Mouse (Mus musculus) Muller cell, postnatal 12 days (primary cell): ENCODE results near the gene a.

Source experiments
- DNase-seq: peaks from one replicate; pipeline ENCODE4 v3.0.0-alpha.2; 2015; ENCODE audit errors: inconsistent ontology term

The a gene

DNA sequence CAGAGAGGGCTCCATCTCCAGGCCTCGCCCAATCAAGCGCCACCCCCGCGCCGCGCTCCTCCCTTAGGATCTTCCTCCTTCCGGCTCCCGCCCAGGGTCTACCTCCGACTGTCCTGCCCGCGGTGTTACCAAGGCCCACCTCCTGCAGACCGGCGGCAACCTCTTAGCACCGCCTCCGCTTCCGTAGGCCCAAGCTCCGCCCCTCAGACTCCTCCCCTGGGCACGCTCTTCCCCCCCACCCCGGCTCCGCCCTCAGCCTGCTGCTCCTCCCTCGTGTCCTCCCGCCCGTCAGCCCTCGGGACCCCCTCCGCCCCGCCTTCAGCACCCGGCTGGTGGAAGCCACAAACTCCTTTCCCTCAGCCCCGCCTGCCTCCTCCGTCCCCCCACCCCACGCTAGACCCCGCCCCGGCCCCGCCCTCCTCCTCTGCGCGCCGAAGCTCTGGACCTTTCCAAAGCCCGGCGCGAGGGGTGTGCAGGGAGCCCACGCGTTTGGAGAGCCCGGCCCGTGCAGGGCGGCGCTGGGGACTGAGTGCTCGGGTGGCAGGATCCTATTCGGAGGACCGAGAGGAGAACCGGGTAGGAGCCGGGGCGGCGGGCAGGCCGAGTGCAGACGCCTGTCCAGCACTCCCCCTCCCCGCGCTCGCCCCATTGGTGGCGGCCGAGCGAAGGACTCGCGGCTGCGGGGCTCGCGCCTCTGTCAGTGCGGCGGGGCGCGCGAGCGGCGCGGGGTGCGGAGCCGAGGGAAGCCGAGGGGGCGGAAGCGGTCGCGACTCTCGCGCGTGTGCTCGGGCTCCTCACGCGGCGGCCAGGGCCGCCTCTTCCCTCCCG lies at the start of gene a, which contains the start of gene Raly:
Gene a, plus strand, starts transcription at position 747 of the 828 bp plus-strand sequence.
Gene Raly, plus strand, starts transcription at position 441 of the 828 bp plus-strand sequence.
- peak; percentile 100 for DNase-seq

GRCm38 (mm10) chr2:154742911-154743819 lies 48.0 kb upstream of the a start:
- DNase-seq = no peak

DNA sequence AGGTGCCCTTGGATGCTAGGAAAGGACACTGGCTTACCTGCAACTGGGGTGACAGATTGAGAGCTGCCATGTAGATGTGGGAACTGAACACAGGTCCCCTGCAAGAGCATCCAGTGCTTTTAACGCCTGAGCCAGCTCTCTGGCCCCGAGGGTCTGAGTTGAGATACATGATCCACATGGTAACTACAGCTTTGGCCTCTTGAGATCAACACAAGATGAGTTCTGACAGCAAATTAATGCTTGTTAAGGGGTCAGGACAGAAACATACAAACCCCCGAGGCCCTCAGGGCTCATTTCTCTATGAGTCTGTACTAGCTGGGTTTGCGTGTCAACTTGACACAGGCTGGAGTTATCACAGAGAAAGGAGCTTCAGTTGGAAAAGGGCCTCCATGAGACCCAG lies 47.3 kb upstream of the a start:
- no peak for DNase-seq

DNA sequence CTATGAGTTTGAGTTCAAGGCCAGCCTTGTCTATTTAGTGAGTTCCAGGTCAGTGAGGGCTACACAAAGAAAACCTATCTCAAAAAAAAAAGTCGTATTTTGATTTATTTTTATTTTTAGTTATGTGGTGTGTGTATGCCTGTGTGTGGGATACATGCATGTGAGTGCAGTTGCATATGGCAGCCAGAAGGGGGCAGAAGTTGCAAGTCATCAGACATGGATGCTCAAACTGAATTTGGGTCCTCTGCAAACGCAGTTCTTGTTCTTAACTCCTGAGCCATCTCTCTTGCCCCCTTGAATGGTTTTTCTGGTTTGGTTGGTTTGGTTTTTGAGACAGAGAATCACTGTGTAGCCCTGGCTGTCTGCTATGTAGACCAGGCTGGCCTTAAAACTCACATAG lies 42.8 kb upstream of the a start:
- no peak for DNase-seq

DNA sequence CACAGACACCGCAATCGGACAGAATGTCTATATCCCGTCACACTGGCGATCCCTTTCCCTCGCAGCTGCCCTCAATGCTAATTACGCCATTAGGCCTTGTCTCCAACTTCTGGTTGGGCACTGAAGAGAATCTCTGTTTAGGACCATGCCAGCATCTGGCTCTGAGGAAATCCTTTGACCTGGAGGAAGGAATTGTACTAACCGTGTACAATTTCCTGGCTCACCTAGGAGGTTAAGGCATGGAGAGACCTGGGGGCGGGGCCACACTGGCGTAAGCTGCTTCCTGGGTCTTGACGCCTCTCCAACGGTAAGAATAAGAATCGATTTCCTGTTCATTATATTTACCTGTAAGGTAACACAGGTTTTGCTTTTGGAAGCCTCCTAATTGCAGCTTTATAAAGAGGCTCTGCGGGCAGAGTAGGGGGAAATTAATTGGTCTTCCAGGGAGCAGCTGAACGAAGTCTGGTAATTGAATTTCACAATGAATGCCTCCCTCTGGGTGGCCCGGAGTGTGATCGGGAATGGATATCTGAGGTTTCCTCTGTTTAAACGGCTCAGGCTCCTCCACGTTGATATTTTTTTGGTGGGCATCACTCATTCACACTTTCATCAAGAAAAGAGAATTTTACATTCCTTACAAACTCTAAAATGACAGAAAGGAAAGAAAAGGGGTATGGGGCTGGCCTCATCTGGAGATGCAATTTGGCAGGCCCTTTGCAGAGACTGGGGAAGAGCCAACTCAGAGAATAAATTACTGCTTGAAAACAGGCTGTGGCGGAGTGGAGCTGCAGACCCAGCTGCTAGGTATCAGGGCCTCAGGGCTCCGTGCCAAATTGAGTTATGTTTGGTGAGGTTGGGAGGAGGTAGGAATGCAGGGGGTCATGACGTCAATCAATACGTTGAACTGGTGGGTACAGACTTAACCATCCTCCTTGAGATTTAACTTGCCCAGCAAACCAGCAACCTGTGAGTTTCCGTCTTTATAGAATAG lies 41.9 kb upstream of the a start:
- peak; percentile 47 for DNase-seq

DNA sequence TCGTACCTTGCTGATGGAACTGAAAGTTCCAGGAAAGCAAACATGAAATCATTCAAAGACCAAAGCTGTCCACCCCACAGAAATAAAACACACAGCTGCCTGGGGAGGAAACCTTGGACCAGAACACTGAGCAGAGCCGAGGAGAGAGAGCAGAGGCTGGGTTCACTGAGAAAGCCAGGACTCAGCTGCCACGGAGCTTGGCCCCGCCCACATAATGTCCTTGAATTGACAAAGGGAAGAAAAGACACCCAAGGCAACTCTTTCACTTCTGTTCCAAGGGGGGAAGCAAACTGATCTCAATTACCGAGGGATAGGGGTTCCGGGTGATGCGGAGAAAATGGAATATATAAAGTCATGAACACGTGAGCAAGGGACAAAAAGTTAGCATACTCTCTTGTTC lies 39.3 kb upstream of the a start:
- no peak for DNase-seq

DNA sequence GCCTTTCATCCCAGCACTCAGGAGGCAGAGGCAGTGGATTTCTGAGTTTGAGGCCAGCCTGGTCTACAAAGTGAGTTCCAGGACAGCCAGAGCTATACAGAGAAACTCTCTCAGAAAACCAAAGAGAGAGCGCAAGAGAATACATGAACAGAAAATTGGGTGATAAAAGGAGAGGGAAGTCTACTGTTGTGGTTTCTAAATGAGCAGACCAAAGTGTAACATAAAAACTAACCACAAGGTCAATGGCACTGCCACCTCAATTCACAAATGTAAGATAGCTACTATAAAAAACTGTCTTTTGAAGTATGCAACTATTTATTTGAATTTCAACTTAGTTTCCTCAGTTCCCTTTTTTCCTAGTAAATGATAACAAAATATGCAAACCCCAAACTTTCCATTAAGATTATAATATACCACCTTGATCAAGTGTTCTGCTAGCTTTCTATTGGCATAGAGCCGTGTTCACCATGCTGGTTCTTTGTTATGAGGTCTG lies 37.1 kb upstream of the a start:
- DNase-seq = no peak

GRCm38 (mm10) chr2:154755791-154756190 lies 35.4 kb upstream of the a start:
- DNase-seq = no peak

- no peak for DNase-seq
Measured at GRCm38 (mm10) chr2:154757691-154758090, 33.5 kb upstream of the a start.

- no peak for DNase-seq
Measured at GRCm38 (mm10) chr2:154758454-154758853, 32.7 kb upstream of the a start.

DNA sequence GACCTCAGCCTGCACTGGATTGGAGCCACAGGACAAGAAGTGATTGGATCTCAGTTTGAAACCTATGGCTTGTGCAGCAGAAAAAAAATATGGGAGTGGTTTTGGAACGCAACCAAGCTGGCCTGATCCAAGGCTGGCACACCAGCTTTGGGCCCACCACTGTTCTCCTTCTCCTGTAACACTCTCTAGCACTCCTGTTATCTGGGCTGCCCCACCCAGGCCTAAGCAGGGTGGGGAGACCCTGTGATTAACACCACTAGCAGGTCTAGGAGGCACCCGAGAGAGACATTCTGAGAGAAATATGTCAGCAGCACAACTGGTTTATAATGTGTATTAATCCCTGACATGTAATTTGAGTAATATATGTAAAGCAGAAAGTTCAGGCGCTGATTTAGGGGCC lies 28.0 kb upstream of the a start:
- DNase-seq = no peak

GRCm38 (mm10) chr2:154764828-154765497 lies 26.2 kb upstream of the a start:
- DNase-seq = no peak

GRCm38 (mm10) chr2:154765554-154766008 lies 25.6 kb upstream of the a start:
- DNase-seq = no peak

- DNase-seq = no peak
Measured at GRCm38 (mm10) chr2:154767051-154767450, 24.2 kb upstream of the a start.

- DNase-seq = no peak
Measured at GRCm38 (mm10) chr2:154769930-154770329, 21.3 kb upstream of the a start, which contains the start of gene Gm14214. Gm14214 (minus strand) TSS chr2:154770030.

DNA sequence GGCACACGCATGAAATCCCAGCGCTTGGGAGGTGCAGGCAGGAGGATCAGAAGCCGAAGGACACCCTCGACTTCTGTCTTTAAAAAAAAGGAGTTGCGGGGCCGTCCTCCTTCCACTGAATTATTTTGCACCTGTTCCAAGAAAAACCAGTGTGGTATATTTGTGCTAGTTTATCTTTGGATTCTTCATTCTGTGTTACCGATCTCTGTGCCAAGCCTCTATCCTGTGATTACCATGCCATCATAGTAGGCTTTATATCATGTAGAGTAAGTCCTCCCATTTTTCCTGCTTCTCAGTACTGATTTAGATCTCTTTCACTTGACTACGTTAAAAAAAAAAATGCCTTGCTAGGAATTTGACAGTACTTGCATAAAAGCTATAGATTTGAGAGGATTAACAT lies 19.6 kb upstream of the a start:
- DNase-seq = no peak

- DNase-seq = peak; percentile 10
Measured at GRCm38 (mm10) chr2:154774032-154774431, 17.2 kb upstream of the a start.

DNA sequence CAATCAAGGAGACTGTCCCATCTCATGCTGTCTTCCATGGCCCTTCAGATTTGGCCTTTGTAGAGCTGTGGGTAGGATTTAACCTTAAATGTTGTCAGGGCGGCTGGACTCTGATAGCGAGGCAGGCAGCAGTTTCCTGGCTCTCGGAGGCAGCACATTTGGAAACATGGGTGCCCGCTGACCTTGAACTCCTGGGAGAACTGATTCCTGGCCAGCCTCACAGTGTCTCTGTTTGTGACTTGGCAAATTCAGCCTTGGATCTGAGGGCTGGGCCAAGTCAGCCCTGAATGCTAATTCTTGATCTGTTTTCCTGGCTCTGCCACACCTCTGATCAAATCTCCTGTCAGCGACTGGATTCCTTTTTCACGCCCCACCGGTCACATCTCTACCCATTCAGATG lies 14.7 kb upstream of the a start:
- DNase-seq = no peak

GRCm38 (mm10) chr2:154779648-154780047 lies 11.6 kb upstream of the a start:
- no peak for DNase-seq

GRCm38 (mm10) chr2:154782361-154782760 lies 8.8 kb upstream of the a start:
- DNase-seq = no peak
